Mouse (Mus musculus): ENCODE measurements around the gene Skap2. TPM values are rescaled to one million over a fixed set of nuclear protein-coding genes. Genes with fewer than 3 reads are reported as not detected.
A peak's percentile ranks its signal among the peaks of the same experiment; 100 is the strongest.

The Skap2 gene
- total RNA-seq, 1 experiment from 2014 or later = 241 TPM

- ATAC-seq (replicated peaks in 1 of 2; ENCODE audit: insufficient read depth in 1 of 2, low FRiP score in 2 of 2, low TSS enrichment in 1 of 2, low read depth in 1 of 2, poor library complexity in 2 of 2, severe bottlenecking in 2 of 2) = no peak
Measured at GRCm38 (mm10) chr6:51824136-51824830, 188.1 kb downstream of the Skap2 start.

DNA sequence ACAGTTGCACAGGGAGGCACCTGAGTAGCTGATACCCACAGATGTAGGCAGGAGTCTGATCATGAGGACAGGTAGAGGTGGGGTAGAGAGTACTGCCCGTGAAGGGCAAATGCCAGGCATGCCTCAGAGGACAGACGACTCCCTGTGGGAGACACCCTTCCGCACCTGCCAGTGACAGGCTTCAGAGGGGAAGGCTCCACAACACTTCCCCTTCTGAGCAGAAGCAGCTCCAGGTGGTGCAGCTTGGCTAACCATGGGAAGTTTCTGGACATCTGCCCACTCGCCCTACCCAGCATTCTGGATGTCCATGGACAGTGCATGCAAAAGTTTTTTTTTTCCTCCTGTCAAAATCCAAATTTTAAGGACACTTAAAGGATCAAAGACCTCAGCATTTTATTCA is 190.3 kb downstream of the Skap2 start:
- no peak for ATAC-seq (replicated peaks in 1 of 2; ENCODE audit: insufficient read depth in 1 of 2, low FRiP score in 2 of 2, low TSS enrichment in 1 of 2, low read depth in 1 of 2, poor library complexity in 2 of 2, severe bottlenecking in 2 of 2)

DNA sequence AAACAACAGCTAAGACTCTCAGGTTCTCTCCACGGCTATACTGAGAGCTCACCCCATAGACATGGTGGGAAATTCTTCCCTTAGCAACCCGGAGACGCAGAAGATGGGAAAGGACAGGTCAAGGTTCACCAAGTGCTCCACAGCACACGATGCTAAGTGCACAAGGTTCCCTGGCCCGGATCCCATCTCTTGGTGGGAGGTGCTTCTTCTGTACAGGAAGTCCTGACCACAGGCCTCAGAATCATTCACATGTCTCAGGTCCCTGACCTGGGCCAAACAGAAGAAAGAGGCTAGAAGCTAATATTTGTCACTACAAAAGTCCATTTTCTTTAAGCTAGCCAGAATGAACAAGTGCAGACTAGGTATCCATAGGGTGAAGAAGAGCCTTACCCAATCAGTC is 191.5 kb downstream of the Skap2 start:
- peak; percentile 62 to 72; a peak in 3 of 4 replicates for ATAC-seq (replicated peaks in 1 of 2; ENCODE audit: insufficient read depth in 1 of 2, low FRiP score in 2 of 2, low TSS enrichment in 1 of 2, low read depth in 1 of 2, poor library complexity in 2 of 2, severe bottlenecking in 2 of 2)

GRCm38 (mm10) chr6:51816892-51817621 is 195.3 kb downstream of the Skap2 start:
- ATAC-seq (replicated peaks in 1 of 2; ENCODE audit: insufficient read depth in 1 of 2, low FRiP score in 2 of 2, low TSS enrichment in 1 of 2, low read depth in 1 of 2, poor library complexity in 2 of 2, severe bottlenecking in 2 of 2) = no peak

GRCm38 (mm10) chr6:51810906-51811305 is 201.4 kb downstream of the Skap2 start:
- no peak for ATAC-seq (replicated peaks in 1 of 2; ENCODE audit: insufficient read depth in 1 of 2, low FRiP score in 2 of 2, low TSS enrichment in 1 of 2, low read depth in 1 of 2, poor library complexity in 2 of 2, severe bottlenecking in 2 of 2)

- ATAC-seq (replicated peaks in 1 of 2; ENCODE audit: insufficient read depth in 1 of 2, low FRiP score in 2 of 2, low TSS enrichment in 1 of 2, low read depth in 1 of 2, poor library complexity in 2 of 2, severe bottlenecking in 2 of 2) = no peak
Measured at GRCm38 (mm10) chr6:51809164-51809824, 203.1 kb downstream of the Skap2 start.

DNA sequence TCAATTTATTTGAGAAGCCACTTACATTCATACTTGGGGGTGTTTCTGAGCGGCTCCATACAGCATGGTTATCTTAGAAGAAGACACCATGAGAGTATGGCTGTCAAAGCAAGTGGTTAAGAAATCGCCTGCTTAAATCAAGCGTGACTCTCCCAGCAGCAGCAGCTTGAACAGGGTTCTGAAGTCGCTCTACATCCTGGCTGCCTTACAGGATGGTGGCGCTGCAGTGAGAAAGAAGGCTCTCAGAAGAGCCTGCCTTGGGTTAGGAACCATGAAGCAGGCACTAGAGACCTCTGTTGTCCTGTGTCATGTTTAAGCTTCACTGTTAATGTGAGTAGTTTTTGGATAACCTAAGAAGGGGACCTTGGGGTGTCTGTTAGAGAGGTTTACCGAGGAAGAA is 204.3 kb downstream of the Skap2 start:
- ATAC-seq (replicated peaks in 1 of 2; ENCODE audit: insufficient read depth in 1 of 2, low FRiP score in 2 of 2, low TSS enrichment in 1 of 2, low read depth in 1 of 2, poor library complexity in 2 of 2, severe bottlenecking in 2 of 2) = no peak

Other genes with a start within 250 kb of the Skap2 start
- not detected in 2 replicates for gene Hoxa1, start 145.8 kb upstream of the Skap2 start, total RNA-seq (2017)
- gene Hoxa2, start 152.3 kb upstream of the Skap2 start, total RNA-seq (2017) = 1.2 and 3.8 TPM in 2 replicates
- gene 5730596B20Rik, start 164.9 kb upstream of the Skap2 start, total RNA-seq (2017) = not detected in 2 replicates
- 0.81 and 1.6 TPM in 2 replicates for gene Hoxa4, start 179.2 kb upstream of the Skap2 start, total RNA-seq (2017)
- 9.4 and 10.6 TPM in 2 replicates for gene Hoxa5, start 192.0 kb upstream of the Skap2 start, total RNA-seq (2017)
- gene Hoxa6, start 196.2 kb upstream of the Skap2 start, total RNA-seq (2017) = 3.8 and 5.8 TPM in 2 replicates
- 3.7 and 6.3 TPM in 2 replicates for gene Hoxa3, start 200.8 kb upstream of the Skap2 start, total RNA-seq (2017)
- not detected in 2 replicates for gene Gm28308, start 200.8 kb upstream of the Skap2 start, total RNA-seq (2017)
- 15.6 and 19.2 TPM in 2 replicates for gene Hoxa7, start 209.3 kb upstream of the Skap2 start, total RNA-seq (2017)
- gene Hoxa9, start 218.5 kb upstream of the Skap2 start, total RNA-seq (2017) = 122 and 157 TPM in 2 replicates
- gene Hoxa10, start 228.3 kb upstream of the Skap2 start, total RNA-seq (2017) = 12.2 and 17.2 TPM in 2 replicates
- gene Hoxa11, start 233.3 kb upstream of the Skap2 start, total RNA-seq (2017) = not detected in 2 replicates
- not detected in 2 replicates for gene Hoxa13, start 248.3 kb upstream of the Skap2 start, total RNA-seq (2017)